Mouse (Mus musculus): ENCODE measurements around the gene Dlg2. TPM values are rescaled to one million over a fixed set of nuclear protein-coding genes. Genes with fewer than 3 reads are reported as not detected.
"Not testable (repeated sequence)": the region's sequence is repeated elsewhere in the genome, so short reads cannot be mapped to it uniquely, and the experiment has no call there.

The Dlg2 gene
- polyA plus RNA-seq, 1 experiment: 0.01 TPM

DNA sequence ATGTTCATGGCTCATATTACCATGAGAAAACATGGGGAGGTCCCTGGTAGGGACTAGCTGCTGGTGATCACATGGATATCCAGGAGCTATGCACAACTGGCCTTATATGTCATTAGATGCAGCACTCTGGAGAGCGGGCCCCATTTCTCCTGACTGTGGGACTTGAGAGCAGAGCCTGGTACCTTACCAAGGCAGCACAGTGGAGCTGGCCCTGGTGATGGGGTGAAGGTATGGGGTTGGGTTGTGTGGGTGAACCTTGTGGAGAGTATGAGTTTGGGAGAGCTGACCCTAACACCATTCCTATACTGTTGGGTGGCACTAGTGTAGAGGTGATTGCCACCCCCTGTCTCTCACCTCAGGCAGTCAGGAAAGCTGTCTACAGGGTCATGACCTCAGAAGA is 311.5 kb downstream of the Dlg2 start:
- TF ChIP-seq MYOD1 (IDR thresholded peaks at IDR 0.05; ENCODE audit: control insufficient read depth, insufficient read length, low read depth) (no peak), CEBPB (IDR thresholded peaks at IDR 0.05; ENCODE audit: low read depth) (no peak), USF1 (IDR thresholded peaks at IDR 0.05; ENCODE audit: low read depth) (no peak), FOSL1 (IDR thresholded peaks at IDR 0.05; ENCODE audit: insufficient read depth, low read length, poor library complexity, severe bottlenecking) (no peak)

DNA sequence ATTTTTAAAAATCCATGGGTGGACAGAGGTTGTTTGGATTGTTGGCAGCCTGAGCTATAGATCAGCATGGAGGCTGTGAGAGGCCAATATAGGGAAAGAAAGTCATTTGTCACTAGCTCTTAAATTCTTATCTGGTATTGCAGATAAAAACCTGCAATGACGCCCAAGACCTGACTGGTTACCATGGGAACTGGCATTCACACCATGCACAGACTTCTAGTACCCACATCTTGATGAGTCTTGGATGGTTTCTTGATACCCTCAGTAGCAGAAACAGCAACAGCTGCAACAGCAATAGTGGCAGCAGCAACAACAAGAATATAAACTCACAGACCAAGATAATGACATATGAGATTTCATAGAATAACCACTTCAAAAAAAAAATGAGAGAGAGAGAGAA is 315.1 kb downstream of the Dlg2 start:
- TF ChIP-seq USF1 (IDR thresholded peaks at IDR 0.05; ENCODE audit: low read depth) (no peak), MYOD1 (IDR thresholded peaks at IDR 0.05; ENCODE audit: control insufficient read depth, insufficient read length, low read depth) (no peak), CTCF (IDR thresholded peaks at IDR 0.05; ENCODE audit: control insufficient read depth, insufficient read depth, insufficient read length) (no peak), CEBPB (IDR thresholded peaks at IDR 0.05; ENCODE audit: low read depth) (no peak), MYOG (IDR thresholded peaks at IDR 0.05; ENCODE audit: control insufficient read depth, extremely low read depth, insufficient read length) (no peak), FOSL1 (IDR thresholded peaks at IDR 0.05; ENCODE audit: insufficient read depth, low read length, poor library complexity, severe bottlenecking) (no peak), MAX (IDR thresholded peaks at IDR 0.05) (no peak)

More for the DNA sequence above, 311.5 kb downstream of the Dlg2 start:
- no peaks in the 10 kb centered on the region for H3K79me2 ChIP-seq (ENCODE audit: control insufficient read depth, insufficient read depth)
- no peaks in the 10 kb centered on the region for H3K36me3 ChIP-seq (ENCODE audit: control insufficient read depth, insufficient read depth)
- H3ac ChIP-seq (ENCODE audit: control insufficient read depth, insufficient read length, low read depth): no peak overlapping the region
- H3K79me3 ChIP-seq (ENCODE audit: low read depth): no peaks in the 10 kb centered on the region
- H3K4me3 ChIP-seq (ENCODE audit: insufficient read depth, poor library complexity, severe bottlenecking): no peak overlapping the region
- no peaks in the 10 kb centered on the region for H3K27me3 ChIP-seq (ENCODE audit: control insufficient read depth, insufficient read depth, insufficient read length)

DNA sequence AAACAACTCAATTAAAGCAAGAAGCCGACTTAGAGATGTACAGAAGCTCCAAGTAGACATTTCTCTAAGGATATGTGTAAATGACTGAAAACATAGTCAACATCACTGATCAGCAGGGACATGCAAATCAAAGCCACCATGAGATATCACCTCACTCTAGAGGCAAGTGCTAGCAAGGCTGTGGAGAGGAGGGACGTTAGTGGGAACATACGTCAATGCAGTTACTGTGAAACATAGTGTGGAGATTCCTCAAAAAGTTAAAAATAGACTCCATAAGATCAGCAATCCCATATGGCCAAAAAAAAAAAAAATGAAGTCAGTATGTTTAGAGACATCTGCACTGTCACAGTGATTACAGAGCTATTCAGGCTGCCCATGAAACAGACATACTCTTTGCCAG is 349.2 kb downstream of the Dlg2 start:
- Histone ChIP-seq H3K27me3 (ENCODE audit: control insufficient read depth, insufficient read depth, insufficient read length) (no peaks in the 10 kb centered on the region), H3K79me3 (ENCODE audit: low read depth) (no peaks in the 10 kb centered on the region), H3K4me3 (ENCODE audit: insufficient read depth, poor library complexity, severe bottlenecking) (no peak overlapping the region), H3K36me3 (ENCODE audit: control insufficient read depth, insufficient read depth) (no peaks in the 10 kb centered on the region), H3K79me2 (ENCODE audit: control insufficient read depth, insufficient read depth) (no peaks in the 10 kb centered on the region), H3ac (ENCODE audit: control insufficient read depth, insufficient read length, low read depth) (no peak overlapping the region)
- TF ChIP-seq CTCF (IDR thresholded peaks at IDR 0.05; ENCODE audit: control insufficient read depth, insufficient read depth, insufficient read length): no peak

More for the DNA sequence above, 315.1 kb downstream of the Dlg2 start:
- Histone ChIP-seq H3ac (ENCODE audit: control insufficient read depth, insufficient read length, low read depth) (no peak overlapping the region), H3K79me3 (ENCODE audit: low read depth) (no peaks in the 10 kb centered on the region), H3K27me3 (ENCODE audit: control insufficient read depth, insufficient read depth, insufficient read length) (no peaks in the 10 kb centered on the region), H3K36me3 (ENCODE audit: control insufficient read depth, insufficient read depth) (no peaks in the 10 kb centered on the region), H3K4me3 (ENCODE audit: insufficient read depth, poor library complexity, severe bottlenecking) (no peak overlapping the region), H3K79me2 (ENCODE audit: control insufficient read depth, insufficient read depth) (no peaks in the 10 kb centered on the region)

DNA sequence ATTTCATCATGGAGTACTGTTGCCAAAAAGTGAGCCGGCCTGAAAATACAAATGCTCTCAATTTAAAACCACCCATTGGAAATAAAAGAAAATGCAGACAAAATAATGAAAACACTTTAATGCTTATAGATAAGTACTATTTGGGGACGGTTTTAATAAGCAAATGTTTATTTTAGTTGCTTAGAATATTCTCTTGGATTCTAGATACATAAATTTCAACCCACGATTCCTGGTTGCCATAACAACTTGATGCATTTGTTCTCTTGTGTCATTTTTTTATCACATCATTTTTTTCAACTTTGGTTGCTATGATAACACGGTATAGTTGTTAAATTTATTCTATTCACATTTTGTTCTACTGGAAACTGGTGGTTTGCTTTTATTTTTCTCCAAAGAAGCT is 364.8 kb downstream of the Dlg2 start:
- no peaks in the 10 kb centered on the region for H3K79me3 ChIP-seq (ENCODE audit: low read depth)
- H3K79me2 ChIP-seq (ENCODE audit: control insufficient read depth, insufficient read depth): no peaks in the 10 kb centered on the region
- H3K4me3 ChIP-seq (ENCODE audit: insufficient read depth, poor library complexity, severe bottlenecking): no peak overlapping the region
- no peaks in the 10 kb centered on the region for H3K27me3 ChIP-seq (ENCODE audit: control insufficient read depth, insufficient read depth, insufficient read length)
- no peak overlapping the region for H3ac ChIP-seq (ENCODE audit: control insufficient read depth, insufficient read length, low read depth)
- no peak for TF ChIP-seq MAX (IDR thresholded peaks at IDR 0.05)
- TF ChIP-seq CEBPB (IDR thresholded peaks at IDR 0.05; ENCODE audit: low read depth): no peak
- TF ChIP-seq CTCF (IDR thresholded peaks at IDR 0.05; ENCODE audit: control insufficient read depth, insufficient read depth, insufficient read length): no peak
- TF ChIP-seq MYOG (IDR thresholded peaks at IDR 0.05; ENCODE audit: control insufficient read depth, extremely low read depth, insufficient read length): no peak
- TF ChIP-seq FOSL1 (IDR thresholded peaks at IDR 0.05; ENCODE audit: insufficient read depth, low read length, poor library complexity, severe bottlenecking): no peak
- TF ChIP-seq MYOD1 (IDR thresholded peaks at IDR 0.05; ENCODE audit: control insufficient read depth, insufficient read length, low read depth): no peak
- TF ChIP-seq USF1 (IDR thresholded peaks at IDR 0.05; ENCODE audit: low read depth): no peak
- no peaks in the 10 kb centered on the region for H3K36me3 ChIP-seq (ENCODE audit: control insufficient read depth, insufficient read depth)

DNA sequence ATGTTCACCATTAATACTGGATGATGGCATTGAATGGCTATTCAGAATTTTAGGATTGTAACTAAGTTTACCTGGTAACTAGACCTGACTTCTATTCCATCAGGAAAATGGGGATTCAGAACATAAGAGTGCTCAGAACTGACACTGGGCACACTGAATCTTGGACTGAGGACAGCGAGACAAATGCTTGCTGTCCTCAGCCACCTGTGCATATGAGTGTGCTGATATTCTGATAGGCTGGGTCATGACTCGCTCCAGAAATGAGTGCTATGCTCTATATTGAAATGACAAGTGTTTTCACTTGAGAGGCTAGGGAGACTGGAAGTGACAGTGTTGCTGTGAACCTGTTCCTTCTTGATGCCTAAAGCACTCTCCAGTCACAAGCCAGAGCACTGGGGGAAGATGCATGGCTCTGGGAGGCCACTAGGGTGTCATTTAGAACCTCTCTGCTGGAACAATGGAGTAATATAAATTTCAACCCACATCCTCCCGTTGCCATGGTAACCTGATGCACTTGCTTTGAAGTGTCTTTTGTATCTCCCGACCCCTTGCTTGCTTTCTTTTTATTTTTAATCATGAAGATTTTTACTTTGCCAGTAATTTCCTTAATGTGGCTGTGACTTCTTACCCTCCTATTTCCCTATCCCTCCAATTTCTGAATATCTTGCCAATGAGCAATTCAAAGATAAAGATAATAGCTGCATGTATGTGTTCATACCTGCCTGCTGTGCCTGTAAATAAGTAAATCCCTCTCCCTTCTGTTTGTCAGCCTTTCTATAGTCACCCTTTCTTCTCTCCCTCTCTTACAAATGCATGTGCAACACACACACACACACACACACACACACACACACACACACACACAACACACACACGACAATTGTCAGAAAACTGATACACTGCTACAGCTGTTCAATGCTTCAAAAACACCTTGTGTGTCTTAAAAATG is 367.1 kb downstream of the Dlg2 start:
- no peaks in the 10 kb centered on the region for H3K27me3 ChIP-seq (ENCODE audit: control insufficient read depth, insufficient read depth, insufficient read length)
- TF ChIP-seq CTCF (IDR thresholded peaks at IDR 0.05; ENCODE audit: control insufficient read depth, insufficient read depth, insufficient read length) (no peak), FOSL1 (IDR thresholded peaks at IDR 0.05; ENCODE audit: insufficient read depth, low read length, poor library complexity, severe bottlenecking) (no peak), MAX (IDR thresholded peaks at IDR 0.05) (no peak), CEBPB (IDR thresholded peaks at IDR 0.05; ENCODE audit: low read depth) (no peak), USF1 (IDR thresholded peaks at IDR 0.05; ENCODE audit: low read depth) (no peak), MYOD1 (IDR thresholded peaks at IDR 0.05; ENCODE audit: control insufficient read depth, insufficient read length, low read depth) (no peak), MYOG (IDR thresholded peaks at IDR 0.05; ENCODE audit: control insufficient read depth, extremely low read depth, insufficient read length) (no peak)
- H3K79me2 ChIP-seq (ENCODE audit: control insufficient read depth, insufficient read depth): no peaks in the 10 kb centered on the region
- no peaks in the 10 kb centered on the region for H3K79me3 ChIP-seq (ENCODE audit: low read depth)
- H3K4me3 ChIP-seq (ENCODE audit: insufficient read depth, poor library complexity, severe bottlenecking): no peak overlapping the region
- H3ac ChIP-seq (ENCODE audit: control insufficient read depth, insufficient read length, low read depth): no peak overlapping the region
- no peaks in the 10 kb centered on the region for H3K36me3 ChIP-seq (ENCODE audit: control insufficient read depth, insufficient read depth)

DNA sequence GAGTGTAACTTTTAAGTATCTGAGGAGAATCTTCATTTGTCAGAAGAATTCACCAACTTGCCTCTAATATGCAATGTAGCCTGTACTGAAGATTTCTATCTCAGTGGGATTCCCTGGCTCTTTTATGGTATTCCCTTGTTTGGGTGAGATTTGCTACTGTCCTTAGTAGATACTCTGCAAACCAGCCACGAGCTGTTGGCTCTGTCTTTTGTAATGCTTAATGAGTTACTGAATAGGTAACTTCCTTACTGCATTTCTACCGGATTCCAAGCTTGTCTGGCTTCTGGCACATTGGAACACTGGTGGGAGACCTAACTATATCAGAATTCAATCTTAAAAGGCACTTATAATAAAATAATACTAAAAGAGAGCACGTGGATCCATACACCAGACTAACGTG is 400.3 kb downstream of the Dlg2 start:
- not testable (repeated sequence) for H3ac ChIP-seq (ENCODE audit: control insufficient read depth, insufficient read length, low read depth)

More for the DNA sequence above, 400.3 kb downstream of the Dlg2 start:
- H3K79me2 ChIP-seq (ENCODE audit: control insufficient read depth, insufficient read depth); H3K79me3 ChIP-seq (ENCODE audit: low read depth); H3K4me3 ChIP-seq (ENCODE audit: insufficient read depth, poor library complexity, severe bottlenecking); H3K36me3 ChIP-seq (ENCODE audit: control insufficient read depth, insufficient read depth); H3K27me3 ChIP-seq (ENCODE audit: control insufficient read depth, insufficient read depth, insufficient read length): not testable (repeated sequence)

Measured in C2C12 (cell line).